Mouse (Mus musculus): Measurements from ENCODE around the gene Fbxw11. TPM values are rescaled to one million over a fixed set of nuclear protein-coding genes. Genes with fewer than 3 reads are reported as not detected.
"Not testable (repeated sequence)": the region's sequence is repeated elsewhere in the genome, so short reads cannot be mapped to it uniquely, and the experiment has no call there.

Fbxw11 gene
- polyA plus RNA-seq, 1 experiment, result 27.8 TPM

- Histone ChIP-seq H3K4me1 (ENCODE audit: control insufficient read depth, insufficient read depth, insufficient read length, low read length) (peaks cover 18% of the 10 kb centered on the region), H3K27ac (replicated peaks; ENCODE audit: low read depth, low read length) (peak overlapping the region; percentile 57)
- not testable (repeated sequence) for H3K4me3 ChIP-seq (ENCODE audit: insufficient read depth, low read depth, low read length)
Measured at GRCm38 (mm10) chr11:32618641-32619040, 23.9 kb upstream of the Fbxw11 start.

GRCm38 (mm10) chr11:32619257-32619816 lies 23.2 kb upstream of the Fbxw11 start:
- peak overlapping the region; percentile 84 for H3K27ac ChIP-seq (replicated peaks; ENCODE audit: low read depth, low read length)
- H3K4me3 ChIP-seq (ENCODE audit: insufficient read depth, low read depth, low read length), result no peak overlapping the region
- peaks cover 18% of the 10 kb centered on the region for H3K4me1 ChIP-seq (ENCODE audit: control insufficient read depth, insufficient read depth, insufficient read length, low read length)

- Histone ChIP-seq H3K4me3 (ENCODE audit: insufficient read depth, low read depth, low read length) (no peak overlapping the region), H3K4me1 (ENCODE audit: control insufficient read depth, insufficient read depth, insufficient read length, low read length) (peaks cover 18% of the 10 kb centered on the region), H3K27ac (replicated peaks; ENCODE audit: low read depth, low read length) (peak overlapping the region; percentile 84)
Measured at GRCm38 (mm10) chr11:32619866-32620456, 22.6 kb upstream of the Fbxw11 start.

DNA sequence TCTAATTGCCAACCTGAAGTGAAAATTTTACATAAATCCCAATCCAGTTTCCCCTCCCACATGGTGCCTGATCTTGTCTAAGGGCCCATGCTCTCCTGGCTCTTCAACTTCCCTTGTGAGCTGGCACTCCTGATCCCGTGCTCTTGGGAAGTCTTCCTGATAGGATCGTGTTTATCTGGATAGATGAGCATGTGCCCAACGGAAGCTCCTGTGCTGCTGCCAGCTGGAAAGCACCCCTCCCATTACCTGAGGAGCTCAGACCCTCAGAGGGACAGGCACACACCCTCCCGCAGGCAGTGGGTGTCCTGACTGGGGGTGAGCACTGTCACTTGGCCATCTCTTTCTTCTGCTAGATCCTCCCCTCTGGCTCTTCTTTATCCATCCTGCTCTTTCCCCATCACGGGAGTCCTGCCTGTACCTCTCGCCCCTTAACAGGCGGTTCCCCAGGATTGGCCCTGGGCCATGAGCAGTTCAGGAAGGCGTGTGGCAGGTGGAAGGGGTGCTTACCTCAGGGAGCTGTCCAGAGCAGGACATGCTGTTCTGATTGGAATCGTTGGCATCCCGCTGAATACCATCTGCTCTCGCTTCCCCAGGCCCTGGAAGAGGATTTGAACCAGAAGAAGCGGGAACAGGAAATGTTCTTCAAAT lies 20.6 kb upstream of the Fbxw11 start:
- Histone ChIP-seq H3K27ac (replicated peaks; ENCODE audit: low read depth, low read length) (no peak overlapping the region), H3K4me3 (ENCODE audit: insufficient read depth, low read depth, low read length) (no peak overlapping the region), H3K4me1 (ENCODE audit: control insufficient read depth, insufficient read depth, insufficient read length, low read length) (peaks cover 18% of the 10 kb centered on the region)

DNA sequence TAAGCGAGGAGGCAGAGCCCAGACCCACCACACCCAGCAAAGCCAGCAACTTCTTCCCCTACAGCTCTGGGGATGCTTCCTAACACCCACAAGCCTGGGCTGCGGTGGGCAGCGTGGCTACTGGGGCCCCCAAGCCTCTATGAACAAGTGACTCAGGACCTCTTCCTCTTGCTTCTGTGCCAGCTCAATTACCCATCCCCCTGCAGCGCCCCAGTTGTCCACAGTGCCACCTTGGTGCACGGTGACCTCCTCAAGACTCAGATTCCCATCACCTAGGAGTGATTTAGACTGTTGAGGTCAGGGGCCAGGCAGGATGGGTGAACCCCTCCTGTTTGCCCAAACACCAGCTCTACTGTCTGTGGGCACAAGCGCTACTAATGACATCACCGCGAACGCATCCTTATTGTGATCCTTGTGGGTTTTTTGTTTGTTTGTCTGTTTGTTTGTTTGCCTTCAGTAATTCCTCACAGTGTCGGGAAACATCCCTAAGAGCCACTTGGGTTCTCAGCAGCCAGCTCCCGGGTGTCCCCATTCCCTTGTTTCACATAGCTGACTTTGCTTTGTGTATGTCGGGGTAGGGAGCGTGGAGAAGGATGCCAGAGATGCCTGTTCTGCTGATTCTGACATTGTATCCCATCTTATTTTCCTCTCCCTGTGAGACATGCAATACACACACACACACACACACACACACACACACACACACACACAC lies 19.9 kb upstream of the Fbxw11 start:
- H3K4me1 ChIP-seq (ENCODE audit: control insufficient read depth, insufficient read depth, insufficient read length, low read length), result peaks cover 18% of the 10 kb centered on the region
- H3K27ac ChIP-seq (replicated peaks; ENCODE audit: low read depth, low read length), result no peak overlapping the region
- no peak overlapping the region for H3K4me3 ChIP-seq (ENCODE audit: insufficient read depth, low read depth, low read length)

GRCm38 (mm10) chr11:32623236-32623635 lies 19.3 kb upstream of the Fbxw11 start:
- Histone ChIP-seq H3K4me3 (ENCODE audit: insufficient read depth, low read depth, low read length) (no peak overlapping the region), H3K4me1 (ENCODE audit: control insufficient read depth, insufficient read depth, insufficient read length, low read length) (peaks cover 12% of the 10 kb centered on the region), H3K27ac (replicated peaks; ENCODE audit: low read depth, low read length) (no peak overlapping the region)

DNA sequence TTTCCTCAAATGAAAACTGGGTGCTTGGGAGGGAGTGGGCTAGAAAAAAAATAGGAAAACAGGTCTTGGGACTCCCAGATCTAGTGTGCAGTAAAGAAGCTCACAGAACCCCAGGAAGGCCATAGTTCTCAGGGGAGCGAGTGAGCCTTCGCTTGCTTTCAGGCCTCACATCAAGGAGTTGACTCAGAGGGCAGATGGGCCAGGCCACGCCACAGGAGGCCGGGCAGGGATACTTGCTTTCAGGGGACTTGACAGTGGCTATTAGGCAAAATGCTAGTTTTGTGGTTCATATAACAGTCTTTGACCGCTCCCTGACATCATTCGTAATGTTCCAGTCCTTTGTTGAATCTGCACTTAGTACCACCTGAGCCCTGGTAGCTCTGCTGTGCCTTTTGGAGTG lies 18.6 kb upstream of the Fbxw11 start:
- Histone ChIP-seq H3K4me3 (ENCODE audit: insufficient read depth, low read depth, low read length) (no peak overlapping the region), H3K27ac (replicated peaks; ENCODE audit: low read depth, low read length) (no peak overlapping the region), H3K4me1 (ENCODE audit: control insufficient read depth, insufficient read depth, insufficient read length, low read length) (peaks cover 7% of the 10 kb centered on the region)

GRCm38 (mm10) chr11:32625677-32626076 lies 16.8 kb upstream of the Fbxw11 start:
- Histone ChIP-seq H3K4me3 (ENCODE audit: insufficient read depth, low read depth, low read length) (no peak overlapping the region), H3K27ac (replicated peaks; ENCODE audit: low read depth, low read length) (no peak overlapping the region), H3K4me1 (ENCODE audit: control insufficient read depth, insufficient read depth, insufficient read length, low read length) (no peaks in the 10 kb centered on the region; the same call in 1 of the 2 replicates)

- no peaks in the 10 kb centered on the region; the same call in 1 of the 2 replicates for H3K4me1 ChIP-seq (ENCODE audit: control insufficient read depth, insufficient read depth, insufficient read length, low read length)
Measured at GRCm38 (mm10) chr11:32626079-32626478, 16.4 kb upstream of the Fbxw11 start.

GRCm38 (mm10) chr11:32627900-32628299 lies 14.6 kb upstream of the Fbxw11 start:
- H3K4me1 ChIP-seq (ENCODE audit: control insufficient read depth, insufficient read depth, insufficient read length, low read length), result no peaks in the 10 kb centered on the region; the same call in 1 of the 2 replicates
- no peak overlapping the region for H3K4me3 ChIP-seq (ENCODE audit: insufficient read depth, low read depth, low read length)
- no peak overlapping the region for H3K27ac ChIP-seq (replicated peaks; ENCODE audit: low read depth, low read length)

More at GRCm38 (mm10) chr11:32626079-32626478, 16.4 kb upstream of the Fbxw11 start:
- no peak overlapping the region for H3K4me3 ChIP-seq (ENCODE audit: insufficient read depth, low read depth, low read length)
- no peak overlapping the region for H3K27ac ChIP-seq (replicated peaks; ENCODE audit: low read depth, low read length)

DNA sequence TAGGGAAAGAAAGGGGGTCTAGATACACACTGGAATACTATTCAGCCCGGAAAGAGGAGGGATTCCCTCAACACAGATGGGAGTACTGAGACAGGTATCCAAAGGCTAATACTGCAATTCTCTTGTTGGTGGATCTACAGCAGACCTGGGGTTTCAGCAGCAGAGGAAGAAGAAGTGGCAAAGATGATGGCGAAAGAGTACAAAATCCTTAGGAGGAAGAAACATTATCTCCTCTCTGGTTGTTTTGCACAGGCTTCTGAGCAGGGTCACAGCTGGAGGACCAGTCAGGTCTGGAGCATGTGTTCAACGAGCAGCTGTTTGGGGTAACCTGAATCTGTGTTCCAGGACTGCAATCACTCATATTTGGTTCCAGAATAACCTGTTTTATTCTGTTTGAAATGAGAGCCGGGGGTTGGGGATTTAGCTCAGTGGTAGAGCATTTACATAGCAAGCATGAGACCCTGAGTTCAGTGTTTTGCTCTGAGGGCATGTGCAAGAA lies 12.8 kb upstream of the Fbxw11 start:
- H3K4me1 ChIP-seq (ENCODE audit: control insufficient read depth, insufficient read depth, insufficient read length, low read length), result no peaks in the 10 kb centered on the region; the same call in 1 of the 2 replicates

GRCm38 (mm10) chr11:32632671-32633070 lies 9.9 kb upstream of the Fbxw11 start:
- Histone ChIP-seq H3K4me1 (ENCODE audit: control insufficient read depth, insufficient read depth, insufficient read length, low read length) (no peaks in the 10 kb centered on the region; the same call in 1 of the 2 replicates), H3K27ac (replicated peaks; ENCODE audit: low read depth, low read length) (no peak overlapping the region), H3K4me3 (ENCODE audit: insufficient read depth, low read depth, low read length) (no peak overlapping the region)

More for the DNA sequence above, 12.8 kb upstream of the Fbxw11 start:
- Histone ChIP-seq H3K27ac (replicated peaks; ENCODE audit: low read depth, low read length) (no peak overlapping the region), H3K4me3 (ENCODE audit: insufficient read depth, low read depth, low read length) (no peak overlapping the region)

GRCm38 (mm10) chr11:32633542-32633941 lies 9.0 kb upstream of the Fbxw11 start:
- Histone ChIP-seq H3K4me3 (ENCODE audit: insufficient read depth, low read depth, low read length) (no peak overlapping the region), H3K4me1 (ENCODE audit: control insufficient read depth, insufficient read depth, insufficient read length, low read length) (peaks cover 2% of the 10 kb centered on the region; the same call in 1 of the 2 replicates), H3K27ac (replicated peaks; ENCODE audit: low read depth, low read length) (no peak overlapping the region)

DNA sequence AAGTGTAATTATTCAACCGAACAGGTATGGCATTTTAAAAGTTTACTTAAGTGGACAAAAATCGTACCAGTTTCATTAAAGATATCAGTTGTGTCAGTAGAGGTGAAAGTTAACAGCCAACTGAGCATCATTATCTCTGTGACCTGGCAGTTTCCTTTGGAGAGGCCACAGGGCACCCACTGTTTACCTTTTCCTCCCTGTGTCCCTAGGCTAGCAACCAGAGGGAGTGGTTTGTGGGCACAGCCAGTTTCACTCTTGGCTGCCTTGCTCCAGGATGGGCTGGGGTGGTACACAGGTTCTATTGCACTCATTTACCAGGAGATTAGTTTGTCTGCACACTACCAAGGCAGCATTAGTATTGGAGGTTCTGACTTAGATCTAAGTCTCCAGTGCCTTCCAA lies 8.4 kb upstream of the Fbxw11 start:
- H3K4me3 ChIP-seq (ENCODE audit: insufficient read depth, low read depth, low read length), result no peak overlapping the region
- H3K27ac ChIP-seq (replicated peaks; ENCODE audit: low read depth, low read length), result no peak overlapping the region
- H3K4me1 ChIP-seq (ENCODE audit: control insufficient read depth, insufficient read depth, insufficient read length, low read length), result 0 out of 2 replicates have a peak, but pooled peaks cover 4% of the 10 kb centered on the region

DNA sequence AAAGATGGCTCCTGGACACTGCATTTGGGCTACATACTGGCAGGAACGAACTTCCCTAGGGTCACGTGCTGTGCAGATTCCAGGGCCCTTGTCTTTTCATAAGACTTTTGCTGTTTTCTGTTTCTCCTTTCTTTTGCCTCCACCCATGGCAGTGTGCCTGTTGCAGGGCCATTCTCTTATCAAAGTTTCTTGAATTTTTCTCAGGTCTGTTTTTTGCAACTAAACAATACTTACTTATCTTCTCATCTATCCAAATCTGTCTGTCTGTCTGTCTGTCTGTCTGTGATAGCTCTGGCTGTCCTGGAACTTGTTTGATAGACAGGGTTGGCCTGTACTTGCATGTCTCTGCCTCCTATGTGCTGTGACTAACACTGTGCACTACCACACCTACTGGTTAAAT lies 7.7 kb upstream of the Fbxw11 start:
- 0 out of 2 replicates have a peak, but pooled peaks cover 4% of the 10 kb centered on the region for H3K4me1 ChIP-seq (ENCODE audit: control insufficient read depth, insufficient read depth, insufficient read length, low read length)
- no peak overlapping the region for H3K27ac ChIP-seq (replicated peaks; ENCODE audit: low read depth, low read length)
- H3K4me3 ChIP-seq (ENCODE audit: insufficient read depth, low read depth, low read length), result no peak overlapping the region

Data from brown adipose tissue, adult 24 weeks (tissue).